Mouse (Mus musculus): Measurements from ENCODE around the gene Ncl. TPM values are rescaled to one million over a fixed set of nuclear protein-coding genes. Genes with fewer than 3 reads are reported as not detected.

Gene Ncl
- polyA plus RNA-seq (2021; fragmentation: Nextera tagmentation), result 68.9 and 73.0 TPM in 2 replicates
- long read RNA-seq, experiment 1, full-length matches to known transcripts, result 112 of 165 reads
- long read RNA-seq, experiment 1, partial matches to known transcripts, result 40 of 165 reads
- long read RNA-seq, experiment 1, other reads (novel, unspliced or antisense), result 13 of 165 reads
- long read RNA-seq, experiment 2, full-length matches to known transcripts, result 12 of 218 reads
- long read RNA-seq, experiment 2, partial matches to known transcripts, result 195 of 218 reads
- long read RNA-seq, experiment 2, other reads (novel, unspliced or antisense), result 11 of 218 reads

DNA sequence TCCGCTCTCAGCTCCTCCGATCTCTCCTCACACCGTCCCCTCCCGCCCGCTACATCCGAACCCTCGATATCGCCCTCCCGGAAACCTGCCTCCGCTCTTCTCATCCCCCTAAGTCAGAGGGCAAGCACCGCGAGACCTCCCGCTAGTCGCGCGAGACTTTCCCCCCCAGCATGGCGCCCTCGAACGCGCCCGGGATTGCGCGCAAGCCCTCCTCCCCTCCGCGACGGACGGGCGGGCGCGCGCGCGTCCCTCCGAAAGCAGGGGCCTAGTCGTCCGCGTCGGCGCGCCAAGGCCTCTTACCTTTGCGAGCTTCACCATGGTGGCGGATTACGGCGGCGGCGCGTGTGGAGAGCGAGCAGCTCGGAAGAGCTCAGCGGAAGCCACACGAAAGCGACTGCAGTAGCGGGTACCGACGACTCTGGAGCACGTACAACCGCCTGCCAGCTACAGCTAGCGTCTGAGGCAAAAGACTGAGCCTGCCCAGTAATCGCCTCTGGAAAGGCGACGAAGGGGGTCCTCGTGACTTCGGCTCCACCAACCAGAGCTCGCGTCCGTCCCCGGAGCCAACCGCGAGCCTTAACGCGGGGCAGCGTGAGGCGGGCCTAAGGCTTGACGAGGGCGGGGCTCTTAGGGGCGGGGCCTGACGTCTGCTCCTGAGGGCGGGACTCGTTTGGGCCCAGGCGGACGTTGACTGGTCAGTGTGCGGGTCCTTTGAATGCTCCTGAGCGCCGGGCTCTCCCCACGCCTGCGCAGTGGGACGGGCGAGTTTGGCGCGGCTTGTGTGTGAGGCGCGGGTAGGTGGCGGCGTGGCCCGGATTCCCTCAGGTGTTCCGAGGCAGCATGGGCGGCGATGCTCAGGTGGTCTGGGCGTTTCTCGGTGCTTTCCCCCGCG lies at the start of gene Ncl:
Gene Ncl (minus strand): TSS at position 495 of the 892 bp plus-strand sequence.

DNA sequence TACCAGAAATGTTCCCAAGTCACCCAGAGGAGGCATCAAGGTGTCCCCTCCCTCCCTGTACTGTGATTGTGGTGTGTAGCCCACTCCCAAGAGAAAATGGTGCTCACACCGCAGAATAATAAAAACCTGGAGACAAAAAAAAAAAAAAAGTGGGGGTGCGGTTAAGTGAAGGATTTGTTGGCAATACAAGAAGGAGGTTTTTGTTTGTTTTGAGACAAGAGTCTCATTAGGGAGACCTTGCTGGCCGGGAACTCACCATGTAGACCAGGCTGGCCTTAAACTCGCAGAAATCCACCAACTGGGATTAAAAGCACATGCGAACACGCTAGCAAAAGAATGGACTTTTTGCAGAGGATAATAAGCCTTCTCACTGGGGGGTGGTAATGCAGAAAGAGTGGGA lies 56.7 kb downstream of the Ncl start, which contains the start of gene B3gnt7:
Gene B3gnt7 (plus strand): TSS at position 301 of the 400 bp plus-strand sequence.

Other genes starting within 250 kb of the Ncl start
- gene Htr2b, start 247.4 kb downstream of the Ncl start, polyA plus RNA-seq (2021; fragmentation: Nextera tagmentation), result 0.10 and 0.12 TPM in 2 replicates
- 0.21 and 0.69 TPM in 2 replicates for gene Gm21972, start 225.8 kb downstream of the Ncl start, polyA plus RNA-seq (2021; fragmentation: Nextera tagmentation)
- 40.2 and 41.8 TPM in 2 replicates for gene Armc9, start 204.6 kb downstream of the Ncl start, polyA plus RNA-seq (2021; fragmentation: Nextera tagmentation)
- 0.27 and 0.79 TPM in 2 replicates for gene B3gnt7, start 56.6 kb downstream of the Ncl start, polyA plus RNA-seq (2021; fragmentation: Nextera tagmentation)
- 0.09 and 0.16 TPM in 2 replicates for gene Nmur1, start 66.8 kb upstream of the Ncl start, polyA plus RNA-seq (2021; fragmentation: Nextera tagmentation)
- not detected in 2 replicates for gene Tex44, start 66.9 kb upstream of the Ncl start, polyA plus RNA-seq (2021; fragmentation: Nextera tagmentation)
- gene Ptma, start 167.3 kb upstream of the Ncl start, polyA plus RNA-seq (2021; fragmentation: Nextera tagmentation), result 388 and 389 TPM in 2 replicates
- gene Pde6d, start 223.2 kb upstream of the Ncl start, polyA plus RNA-seq (2021; fragmentation: Nextera tagmentation), result 72.0 and 74.9 TPM in 2 replicates
- 13.8 and 20.7 TPM in 2 replicates for gene Cops7b, start 223.5 kb upstream of the Ncl start, polyA plus RNA-seq (2021; fragmentation: Nextera tagmentation)

Data from left cerebral cortex, adult 6 months (tissue).